Mouse (Mus musculus): ENCODE measurements at regions not wholly inside any gene's neighbourhood (a gene's known extent, or its start where the extent isn't known, plus 50 kb on each side); places are given as distances from the start of the nearest gene placed in this dataset.

- intact Hi-C loops (cut with DNase I), result no loop called here
- DNase-seq, result no peak
Observed at GRCm38 (mm10) chr9:46554586-46555152, 234.9 kb upstream of the 4931429L15Rik start.

DNA sequence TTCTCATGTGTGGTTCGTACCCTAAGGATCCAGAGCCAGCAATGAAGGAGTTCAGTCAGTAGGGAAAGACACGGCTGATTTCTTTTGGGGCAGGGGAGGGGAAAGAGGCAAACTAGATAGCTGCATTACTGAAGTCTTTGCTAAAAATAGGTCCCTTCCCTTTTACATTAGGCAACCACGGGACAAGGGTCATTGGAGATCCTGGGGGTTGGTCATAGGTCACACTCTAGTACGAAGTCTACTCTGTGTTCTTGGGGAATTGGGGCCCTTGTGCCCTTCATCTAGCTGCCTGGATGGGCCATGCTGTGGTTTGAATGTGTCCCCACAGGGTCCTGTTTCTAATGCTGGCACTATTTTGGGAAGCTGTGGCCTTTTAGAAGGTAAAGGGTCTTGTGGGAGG is 229.6 kb upstream of the 4931429L15Rik start:
- no peak for DNase-seq
- intact Hi-C loops (cut with DNase I), result no loop called here

GRCm38 (mm10) chr9:46544326-46544725 is 224.5 kb upstream of the 4931429L15Rik start:
- DNase-seq, result no peak
- intact Hi-C loops (cut with DNase I), result no loop called here

GRCm38 (mm10) chr9:46541001-46541400 is 221.2 kb upstream of the 4931429L15Rik start:
- DNase-seq, result no peak
- intact Hi-C loops (cut with DNase I), result no loop called here

- intact Hi-C loops (cut with DNase I), result no loop called here
- DNase-seq, result no peak
Observed at GRCm38 (mm10) chr9:46538616-46539015, 218.8 kb upstream of the 4931429L15Rik start.

- intact Hi-C loops (cut with DNase I), result no loop called here
- DNase-seq, result no peak
Observed at GRCm38 (mm10) chr9:46516401-46517130, 196.8 kb upstream of the 4931429L15Rik start.

GRCm38 (mm10) chr9:46512276-46513051 is 192.7 kb upstream of the 4931429L15Rik start:
- intact Hi-C loops (cut with DNase I), result no loop called here

DNA sequence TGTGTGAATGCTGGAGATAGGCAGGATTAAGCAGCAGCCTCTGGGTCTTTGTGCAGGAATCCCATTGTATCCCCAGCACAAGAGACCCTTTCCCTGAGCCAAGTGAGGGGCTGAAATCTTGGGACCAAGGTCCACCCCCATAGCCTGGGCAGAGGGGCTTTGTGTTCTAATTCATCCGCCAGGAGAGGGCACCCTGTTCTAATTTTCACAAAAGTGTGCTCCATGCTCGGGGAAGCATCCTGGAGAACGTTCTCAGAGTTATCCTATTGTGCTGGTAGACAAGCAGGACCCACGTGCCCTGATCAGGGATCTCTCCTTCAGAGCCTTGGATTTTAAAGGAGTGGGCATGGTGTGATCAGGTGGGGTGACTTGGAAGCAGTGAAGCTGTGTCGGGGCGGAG is 191.5 kb upstream of the 4931429L15Rik start:
- no peak for DNase-seq
- intact Hi-C loops (cut with DNase I), result no loop called here

More at GRCm38 (mm10) chr9:46512276-46513051, 192.7 kb upstream of the 4931429L15Rik start:
- DNase-seq, result no peak

DNA sequence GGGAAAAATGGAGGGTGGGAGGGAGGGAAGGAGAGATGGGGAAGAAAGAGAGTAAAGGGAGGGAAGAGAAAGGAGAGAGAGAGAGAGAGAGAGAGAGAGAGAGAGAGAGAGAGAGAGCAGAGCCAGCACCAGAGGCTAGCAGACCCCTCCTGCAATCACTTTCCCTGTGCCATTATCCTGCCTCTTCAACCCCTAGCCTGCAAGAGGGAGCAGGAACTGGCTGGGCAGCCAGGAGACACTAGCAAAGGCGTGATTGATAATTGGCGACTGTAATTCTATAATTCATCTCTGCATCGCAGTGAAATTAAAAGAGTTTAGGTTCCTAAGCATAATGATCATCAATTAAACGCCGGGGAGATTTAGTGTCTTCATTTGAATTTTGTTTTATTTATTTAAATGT is 190.1 kb upstream of the 4931429L15Rik start:
- intact Hi-C loops (cut with DNase I), result no loop called here

GRCm38 (mm10) chr9:46509458-46509857 is 189.7 kb upstream of the 4931429L15Rik start:
- intact Hi-C loops (cut with DNase I), result no loop called here
- no peak for DNase-seq

More for the DNA sequence above, 190.1 kb upstream of the 4931429L15Rik start:
- DNase-seq, result no peak

DNA sequence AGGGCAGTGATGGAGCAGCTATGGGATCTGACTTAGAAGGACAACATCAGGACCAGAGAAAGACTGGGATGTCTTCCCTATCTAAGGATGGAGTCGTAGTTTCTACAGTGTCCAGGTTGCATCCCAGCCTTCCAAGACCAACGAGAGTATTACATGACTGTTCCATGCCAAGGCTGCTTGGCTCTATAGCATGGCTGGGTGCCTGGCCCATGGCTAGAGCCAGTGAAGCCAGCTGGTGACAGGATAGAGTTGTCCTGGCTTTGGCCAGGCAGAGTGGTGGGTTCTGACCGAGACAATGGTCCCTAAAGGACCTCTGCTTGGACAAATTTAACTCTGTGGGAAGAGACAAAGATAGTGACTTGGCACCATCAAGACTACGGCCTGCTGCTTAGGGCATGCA is 187.2 kb upstream of the 4931429L15Rik start:
- DNase-seq, result no peak
- intact Hi-C loops (cut with DNase I), result no loop called here

DNA sequence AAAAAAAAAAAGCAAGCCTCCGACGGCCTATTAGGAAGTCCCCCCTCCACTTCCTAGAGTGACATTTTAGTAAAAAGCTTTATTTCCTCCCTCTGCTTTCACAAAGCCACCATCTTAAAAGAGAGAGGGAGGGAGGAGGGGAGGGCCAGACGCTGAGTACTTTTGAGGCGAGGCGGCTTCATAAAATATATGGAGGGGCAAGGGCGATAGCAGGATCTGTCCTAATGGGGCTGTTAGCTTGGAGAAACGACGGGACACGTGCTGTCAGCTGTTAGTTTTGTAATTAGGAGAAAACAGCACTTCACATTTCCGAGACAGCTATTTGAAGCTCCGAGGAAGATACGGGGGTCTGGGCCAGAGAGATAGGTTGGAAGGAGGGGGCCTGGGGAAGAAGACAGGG is 184.8 kb upstream of the 4931429L15Rik start:
- intact Hi-C loops (cut with DNase I), result no loop called here
- DNase-seq, result no peak

DNA sequence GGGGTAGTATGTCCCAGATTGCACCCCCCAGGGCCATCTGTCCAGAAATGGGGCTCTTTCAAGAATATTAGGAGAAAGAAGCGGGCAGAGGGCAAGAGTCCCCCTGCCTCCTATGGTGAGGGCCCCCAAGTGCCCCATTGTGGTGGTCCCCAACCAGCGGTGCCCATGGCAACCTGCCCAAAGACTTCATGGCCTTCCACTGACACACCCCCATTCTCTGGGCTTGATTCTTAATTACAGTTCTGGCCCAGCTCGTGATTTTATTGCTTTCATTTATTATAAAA is 184.3 kb upstream of the 4931429L15Rik start:
- intact Hi-C loops (cut with DNase I), result no loop called here
- no peak for DNase-seq

GRCm38 (mm10) chr9:46503321-46504132 is 183.7 kb upstream of the 4931429L15Rik start:
- intact Hi-C loops (cut with DNase I), result no loop called here
- DNase-seq, result no peak

DNA sequence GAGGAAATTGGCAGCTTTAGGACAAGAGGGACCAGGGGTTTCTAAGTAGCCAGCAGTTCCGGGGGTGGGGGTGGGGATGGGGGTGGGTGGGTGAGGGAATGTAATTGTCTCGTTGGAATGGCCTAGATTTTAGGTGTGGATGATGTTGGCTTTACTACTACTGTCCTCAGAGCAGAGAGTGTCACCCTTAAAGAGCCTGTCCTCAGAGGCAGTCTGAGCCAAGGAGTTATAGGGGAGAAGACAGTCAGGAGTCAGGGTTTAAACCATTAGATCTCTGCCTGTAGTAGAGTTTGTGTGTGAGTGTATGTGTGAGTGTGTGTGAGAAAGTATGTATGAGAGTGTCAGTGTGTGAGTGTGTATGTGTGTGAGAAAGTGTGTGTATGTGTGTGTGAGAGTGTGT is 179.6 kb upstream of the 4931429L15Rik start:
- intact Hi-C loops (cut with DNase I), result no loop called here
- DNase-seq, result no peak

- intact Hi-C loops (cut with DNase I), result no loop called here
- no peak for DNase-seq
Observed at GRCm38 (mm10) chr9:46498861-46499260, 179.1 kb upstream of the 4931429L15Rik start.

GRCm38 (mm10) chr9:46495276-46495675 is 175.5 kb upstream of the 4931429L15Rik start:
- intact Hi-C loops (cut with DNase I), result no loop called here

GRCm38 (mm10) chr9:46482859-46483443 is 163.2 kb upstream of the 4931429L15Rik start:
- DNase-seq, result no peak
- intact Hi-C loops (cut with DNase I), result no loop called here

More at GRCm38 (mm10) chr9:46495276-46495675, 175.5 kb upstream of the 4931429L15Rik start:
- DNase-seq, result no peak

DNA sequence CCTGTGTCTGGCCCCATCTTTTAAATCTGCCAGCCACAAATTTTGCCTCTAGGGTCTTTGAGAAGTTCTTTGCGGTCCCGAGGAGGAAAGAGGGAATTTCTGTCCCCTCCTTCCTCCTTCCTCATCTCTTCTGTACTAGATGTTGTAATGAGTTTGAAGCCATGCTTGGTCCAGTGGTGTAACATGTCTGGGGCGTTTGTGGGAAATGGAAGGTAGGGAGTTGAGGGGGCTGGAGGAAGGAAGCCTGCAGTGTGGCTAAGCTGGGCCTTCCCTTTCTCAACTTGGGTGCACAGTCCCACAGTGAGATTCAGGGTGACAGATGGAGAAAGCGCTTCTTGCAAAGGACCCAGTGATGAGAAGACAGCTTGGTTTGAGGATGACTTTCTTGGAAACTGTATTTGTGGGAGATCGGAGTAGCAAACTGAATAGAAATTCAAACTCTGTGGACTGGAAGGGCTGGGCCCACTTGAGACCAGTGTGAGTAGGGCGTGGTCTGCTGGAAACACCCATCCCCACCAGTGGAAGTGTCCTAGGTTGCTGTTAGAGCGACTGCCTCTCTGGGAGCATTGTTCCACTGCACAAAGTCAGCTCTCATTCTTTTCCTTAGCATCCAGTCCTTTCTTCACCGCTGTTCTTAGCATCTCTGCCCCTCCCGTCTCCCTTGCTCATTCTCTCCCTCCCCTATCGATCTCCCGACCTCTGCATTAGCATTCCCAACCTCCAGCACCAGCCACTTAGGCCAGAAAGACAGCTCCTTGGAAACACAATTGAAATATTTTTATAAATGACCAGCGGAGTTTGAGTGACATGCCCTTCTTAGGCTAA is 162.5 kb upstream of the 4931429L15Rik start:
- intact Hi-C loops (cut with DNase I), result no loop called here
- DNase-seq, result no peak

GRCm38 (mm10) chr9:46481491-46481890 is 161.7 kb upstream of the 4931429L15Rik start:
- intact Hi-C loops (cut with DNase I), result no loop called here
- no peak for DNase-seq
